Mouse (Mus musculus): ENCODE measurements at regions not wholly inside any gene's neighbourhood (a gene's known extent, or its start where the extent isn't known, plus 50 kb on each side); places are given as distances from the start of the nearest gene placed in this dataset.
A peak's percentile ranks its signal among the peaks of the same experiment; 100 is the strongest.

DNA sequence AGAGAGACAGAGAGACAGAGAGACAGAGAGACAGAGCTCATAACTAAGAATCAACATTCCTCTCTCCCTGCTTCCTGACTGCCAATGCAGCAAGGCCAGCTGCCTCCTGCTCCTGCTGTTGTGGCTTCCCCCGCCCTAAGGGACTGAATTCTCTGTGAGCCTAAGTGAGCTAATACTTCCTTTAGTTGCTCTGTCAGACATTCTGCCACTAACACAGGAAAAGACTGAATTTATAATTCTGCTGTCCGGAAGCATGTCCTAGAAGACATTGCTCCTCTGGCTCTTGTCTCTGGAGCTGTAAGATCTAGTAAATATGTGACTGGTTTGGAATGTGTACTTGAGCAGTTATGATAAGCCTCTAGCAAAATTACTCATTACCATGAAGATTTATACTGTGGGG, 176.7 kb downstream of the Pfkfb3 start:
- no peak for DNase-seq (ENCODE audit: extremely low read depth)
- no peaks in the 10 kb centered on the region for H3K79me2 ChIP-seq (replicated peaks; ENCODE audit: control insufficient read depth, extremely low read depth, insufficient read depth, poor library complexity, severe bottlenecking)
- H3K9ac ChIP-seq (ENCODE audit: insufficient read depth, low read depth) = no peak overlapping the region
- in situ Hi-C loops (cut with MboI; ENCODE audit: low pct_ligation_motif_present, low pct_unique_long_range_greater_than_20kb, low sequenced_read_pairs) (no loop called here), dilution Hi-C loops (cut with MboI; ENCODE audit: extremely low pct_ligation_motif_present, extremely low pct_unique_long_range_greater_than_20kb, low sequenced_read_pairs) (no loop called here)
- H3K9me3 ChIP-seq (replicated peaks; ENCODE audit: low read length) = no peaks in the 10 kb centered on the region
- H3K27ac ChIP-seq (ENCODE audit: insufficient read depth, low read depth) = no peak overlapping the region
- TF ChIP-seq RAD21 (IDR thresholded peaks at IDR 0.05; ENCODE audit: low read depth, low read length) (no peak), USF2 (conservative IDR thresholded peaks at IDR 0.05; ENCODE audit: low read depth, low read length) (no peak), JUN (IDR thresholded peaks at IDR 0.05; ENCODE audit: insufficient read depth, low read depth, low read length) (no peak)
- H3K4me1 ChIP-seq (ENCODE audit: control insufficient read depth in 1 of 2, insufficient read depth in 2 of 2) = peaks cover 14 to 34% of the 10 kb centered on the region in 2 experiments
- H3K4me3 ChIP-seq (replicated peaks in 1 of 3; ENCODE audit: low read depth in 2 of 3, low read length in 2 of 3, poor library complexity in 1 of 3) = no peak overlapping the region
- no peaks in the 10 kb centered on the region for H3K27me3 ChIP-seq (replicated peaks)
- no peaks in the 10 kb centered on the region for H3K36me3 ChIP-seq (replicated peaks in 1 of 2; ENCODE audit: control insufficient read depth in 1 of 2, insufficient read depth in 1 of 2, low read length in 1 of 2)
- no peak overlapping the region for H3K4me2 ChIP-seq (ENCODE audit: insufficient read depth, low read depth, poor library complexity, severe bottlenecking)

DNA sequence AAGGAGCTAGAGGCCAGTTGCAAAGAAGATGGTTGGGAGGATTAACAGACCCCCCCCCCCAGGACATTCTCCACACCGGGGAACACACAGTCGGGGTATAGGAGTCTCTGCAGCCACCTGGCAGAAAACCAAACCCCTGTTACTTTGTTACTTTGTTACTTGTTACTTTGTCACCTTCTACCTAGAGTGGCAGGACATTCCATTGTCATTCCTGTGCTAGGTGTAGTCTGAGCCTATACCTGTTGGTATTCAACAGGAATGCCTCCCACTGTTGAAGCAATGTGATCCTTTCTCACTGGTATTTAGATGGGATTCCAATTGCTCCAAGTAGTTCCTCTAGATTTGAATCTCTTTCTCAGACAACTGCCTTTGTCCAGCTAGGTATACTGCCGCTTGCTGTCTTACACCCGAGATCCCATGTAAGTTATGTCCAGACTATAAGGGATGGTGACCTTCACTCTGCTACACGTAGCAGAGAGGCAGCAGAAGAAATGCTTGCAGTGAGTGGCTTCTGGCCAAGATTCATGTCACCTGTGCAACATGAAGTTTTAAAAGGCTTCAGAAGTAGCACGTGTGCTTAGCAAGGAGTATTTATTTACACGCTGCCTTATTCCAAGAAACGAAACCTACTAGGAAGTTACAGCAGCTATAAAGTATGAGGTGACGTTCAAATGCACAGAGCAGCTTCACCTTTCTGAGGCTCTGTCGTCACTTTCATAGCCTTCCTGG, 178.0 kb downstream of the Pfkfb3 start:
- H3K36me3 ChIP-seq (replicated peaks in 1 of 2; ENCODE audit: control insufficient read depth in 1 of 2, insufficient read depth in 1 of 2, low read length in 1 of 2) = no peaks in the 10 kb centered on the region
- H3K9me3 ChIP-seq (replicated peaks; ENCODE audit: low read length) = no peaks in the 10 kb centered on the region
- H3K27ac ChIP-seq (ENCODE audit: insufficient read depth, low read depth) = no peak overlapping the region
- H3K4me2 ChIP-seq (ENCODE audit: insufficient read depth, low read depth, poor library complexity, severe bottlenecking) = 0 out of 2 replicates have a peak overlapping the region, but pooled peaks have one; percentile 30
- no peak overlapping the region for H3K4me3 ChIP-seq (replicated peaks in 1 of 3; ENCODE audit: low read depth in 2 of 3, low read length in 2 of 3, poor library complexity in 1 of 3)
- H3K27me3 ChIP-seq (replicated peaks) = no peaks in the 10 kb centered on the region
- DNase-seq (ENCODE audit: extremely low read depth) = no peak
- H3K79me2 ChIP-seq (replicated peaks; ENCODE audit: control insufficient read depth, extremely low read depth, insufficient read depth, poor library complexity, severe bottlenecking) = no peaks in the 10 kb centered on the region
- in situ Hi-C loops (cut with MboI; ENCODE audit: low pct_ligation_motif_present, low pct_unique_long_range_greater_than_20kb, low sequenced_read_pairs) = no loop called here
- no peak overlapping the region for H3K9ac ChIP-seq (ENCODE audit: insufficient read depth, low read depth)
- no peak for TF ChIP-seq USF2 (conservative IDR thresholded peaks at IDR 0.05; ENCODE audit: low read depth, low read length)
- no peak for TF ChIP-seq TCF12 (IDR thresholded peaks at IDR 0.05; ENCODE audit: low read depth, low read length)
- no peak for TF ChIP-seq MXI1 (IDR thresholded peaks at IDR 0.05; ENCODE audit: low read depth, low read length)
- TF ChIP-seq NRF1 (IDR thresholded peaks at IDR 0.05; ENCODE audit: low read depth, low read length) = no peak
- no peak for TF ChIP-seq ZMIZ1 (IDR thresholded peaks at IDR 0.05; ENCODE audit: low read depth, low read length)
- TF ChIP-seq CTCF (conservative IDR thresholded peaks at IDR 0.05 in 1 of 2, IDR thresholded peaks at IDR 0.05 in 1 of 2; ENCODE audit: low read depth in 2 of 2, low read length in 2 of 2) = no peak
- no peak for TF ChIP-seq UBTF (IDR thresholded peaks at IDR 0.05; ENCODE audit: low read depth, low read length)
- no peak for TF ChIP-seq PAX5 (IDR thresholded peaks at IDR 0.05; ENCODE audit: low read length)
- no peak for TF ChIP-seq EP300 (IDR thresholded peaks at IDR 0.05; ENCODE audit: low read length)
- TF ChIP-seq POLR2A (IDR thresholded peaks at IDR 0.05; ENCODE audit: low read depth, low read length) = no peak
- TF ChIP-seq MAZ (IDR thresholded peaks at IDR 0.05; ENCODE audit: low read depth, low read length) = no peak
- TF ChIP-seq MAFK (IDR thresholded peaks at IDR 0.05; ENCODE audit: insufficient replicate concordance, low read length) = no peak
- no peak for TF ChIP-seq ZNF384 (IDR thresholded peaks at IDR 0.05; ENCODE audit: low read depth, low read length)
- TF ChIP-seq JUN (IDR thresholded peaks at IDR 0.05; ENCODE audit: insufficient read depth, low read depth, low read length) = no peak
- no peak for TF ChIP-seq KAT2A (IDR thresholded peaks at IDR 0.05; ENCODE audit: insufficient replicate concordance, low read length)
- TF ChIP-seq ELF1 (IDR thresholded peaks at IDR 0.05; ENCODE audit: low read depth, low read length) = no peak
- peaks cover 14 to 34% of the 10 kb centered on the region in 2 experiments for H3K4me1 ChIP-seq (ENCODE audit: control insufficient read depth in 1 of 2, insufficient read depth in 2 of 2)
- dilution Hi-C loops (cut with MboI; ENCODE audit: extremely low pct_ligation_motif_present, extremely low pct_unique_long_range_greater_than_20kb, low sequenced_read_pairs) = no loop called here

Measured in CH12.LX (cell line).